Mouse (Mus musculus): Measurements from ENCODE around the gene Mapkap1. TPM values are rescaled to one million over a fixed set of nuclear protein-coding genes. Genes with fewer than 3 reads are reported as not detected.

The Mapkap1 gene
- polyA plus RNA-seq, 1 experiment from 2014 or later: 72.9 TPM

DNA sequence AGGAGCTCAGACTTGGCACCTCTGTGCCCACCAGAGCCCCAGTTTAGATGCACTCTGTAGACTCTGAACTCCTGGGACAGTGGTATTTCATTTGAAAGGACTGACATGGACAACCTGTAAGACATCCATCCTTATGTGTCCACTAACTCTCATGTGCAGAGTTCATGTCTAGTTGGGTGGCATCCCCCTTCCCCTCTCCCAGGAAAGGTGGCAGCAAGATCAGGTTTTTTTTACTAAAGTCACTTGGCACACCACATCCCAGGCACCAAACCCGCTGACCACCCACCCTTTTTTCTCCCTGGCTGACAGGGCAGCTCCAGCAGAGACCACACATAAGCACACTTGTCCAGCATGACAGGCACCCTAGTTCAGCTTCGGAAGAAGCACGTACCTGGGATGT lies 196.3 kb downstream of the Mapkap1 start:
- Histone ChIP-seq H3K4me2 (ENCODE audit: low read depth, low read length) (no peak overlapping the region), H3K9me3 (ENCODE audit: control insufficient read depth, low read length) (no peaks in the 10 kb centered on the region)
- WGBS: 87% methylated on average over 3 of the region's 3 CpGs

DNA sequence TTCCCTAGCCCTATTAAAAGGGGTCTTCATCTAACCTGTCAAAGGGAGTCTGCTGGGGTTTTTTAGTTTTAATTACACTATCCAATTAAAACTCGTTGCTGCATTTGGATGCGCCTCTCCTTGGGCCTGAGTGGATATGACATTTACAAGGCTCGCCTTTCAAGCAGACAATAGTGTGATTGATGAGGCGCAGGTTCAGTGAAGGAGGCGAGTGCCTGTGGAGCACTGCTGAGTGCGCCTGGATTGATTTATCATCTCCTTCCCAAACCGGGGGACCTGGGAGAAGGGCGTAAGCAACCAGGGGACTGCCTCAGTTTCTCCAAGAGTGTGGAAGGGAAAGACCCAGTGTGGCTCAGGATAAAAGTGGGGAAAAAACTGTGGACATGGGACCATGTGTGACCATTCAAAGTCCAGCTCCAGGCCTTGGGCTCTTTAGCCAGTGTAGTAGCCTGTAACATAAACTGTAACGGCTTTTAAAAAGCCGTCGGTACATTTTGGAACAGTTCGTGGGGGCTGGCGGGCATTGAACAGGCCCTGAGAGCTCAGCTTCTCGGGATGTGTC lies 197.2 kb downstream of the Mapkap1 start:
- 61% methylated on average over 14 of the region's 14 CpGs for WGBS
- Histone ChIP-seq H3K27ac (ENCODE audit: low read length) (no peak overlapping the region), H3K27me3 (replicated peaks; ENCODE audit: control insufficient read depth, insufficient read depth, low read length) (no peaks in the 10 kb centered on the region), H3K36me3 (ENCODE audit: control insufficient read depth, insufficient read depth, low read length) (no peaks in the 10 kb centered on the region), H3K4me1 (ENCODE audit: control insufficient read depth, insufficient read depth, low read length) (peaks cover 15% of the 10 kb centered on the region; the same call in 1 of the 2 replicates), H3K9ac (ENCODE audit: low read depth, low read length) (no peak overlapping the region), H3K9me3 (ENCODE audit: control insufficient read depth, low read length) (no peaks in the 10 kb centered on the region), H3K4me3 (ENCODE audit: low read length) (no peak overlapping the region), H3K4me2 (ENCODE audit: low read depth, low read length) (no peak overlapping the region)
- no peak for ATAC-seq

More for the DNA sequence above, 196.3 kb downstream of the Mapkap1 start:
- H3K27ac ChIP-seq (ENCODE audit: low read length): no peak overlapping the region
- H3K4me1 ChIP-seq (ENCODE audit: control insufficient read depth, insufficient read depth, low read length): peaks cover 15% of the 10 kb centered on the region; the same call in 1 of the 2 replicates
- H3K4me3 ChIP-seq (ENCODE audit: low read length): no peak overlapping the region
- no peak for ATAC-seq
- no peak overlapping the region for H3K9ac ChIP-seq (ENCODE audit: low read depth, low read length)
- no peaks in the 10 kb centered on the region for H3K36me3 ChIP-seq (ENCODE audit: control insufficient read depth, insufficient read depth, low read length)
- no peaks in the 10 kb centered on the region for H3K27me3 ChIP-seq (replicated peaks; ENCODE audit: control insufficient read depth, insufficient read depth, low read length)

DNA sequence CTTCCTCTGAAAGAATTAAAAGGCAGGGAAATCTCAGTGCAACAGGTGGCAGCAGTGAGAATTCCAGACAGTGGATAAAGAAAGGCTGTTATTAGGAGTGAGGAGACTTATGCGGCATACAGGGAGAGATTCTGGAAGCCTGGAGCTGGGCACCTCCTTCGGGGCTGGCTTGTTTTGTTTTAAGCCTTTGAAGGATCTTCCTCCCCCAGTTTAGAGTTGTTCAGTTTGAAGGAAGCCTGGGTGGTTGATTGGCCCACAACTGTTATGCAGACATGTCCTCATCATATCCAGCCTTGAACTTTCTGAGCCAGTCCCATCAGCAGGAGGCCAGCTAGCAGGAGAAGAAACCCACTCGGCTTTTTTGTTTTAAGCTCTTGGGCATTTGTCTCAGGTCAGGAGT lies 198.5 kb downstream of the Mapkap1 start:
- Histone ChIP-seq H3K4me3 (ENCODE audit: low read length) (no peak overlapping the region), H3K27ac (ENCODE audit: low read length) (no peak overlapping the region), H3K4me1 (ENCODE audit: control insufficient read depth, insufficient read depth, low read length) (peaks cover 15% of the 10 kb centered on the region; the same call in 1 of the 2 replicates), H3K9me3 (ENCODE audit: control insufficient read depth, low read length) (no peaks in the 10 kb centered on the region), H3K9ac (ENCODE audit: low read depth, low read length) (no peak overlapping the region), H3K36me3 (ENCODE audit: control insufficient read depth, insufficient read depth, low read length) (no peaks in the 10 kb centered on the region), H3K4me2 (ENCODE audit: low read depth, low read length) (no peak overlapping the region), H3K27me3 (replicated peaks; ENCODE audit: control insufficient read depth, insufficient read depth, low read length) (no peaks in the 10 kb centered on the region)
- no peak for ATAC-seq
- WGBS: 67% methylated on average over 3 of the region's 3 CpGs

DNA sequence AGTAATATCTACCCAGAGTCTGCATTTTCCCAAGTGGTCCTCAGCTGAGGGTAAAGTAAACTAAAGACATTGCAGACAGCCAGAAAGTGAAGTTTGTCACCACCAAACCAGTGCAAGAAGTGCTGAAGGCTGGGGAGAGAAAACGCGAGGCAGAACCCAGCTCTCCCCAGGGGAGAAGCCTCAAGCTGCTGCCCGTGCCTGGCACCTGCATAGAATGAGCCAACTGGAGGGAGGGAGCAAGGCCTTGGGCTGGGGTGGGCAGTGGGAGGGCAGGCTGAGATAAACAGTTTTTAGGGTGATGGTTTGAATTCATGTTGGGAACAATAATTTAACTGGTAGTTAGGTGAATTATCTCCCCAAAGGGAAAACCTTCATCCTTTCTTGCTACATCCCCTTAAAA lies 202.3 kb downstream of the Mapkap1 start:
- no peak overlapping the region for H3K4me3 ChIP-seq (ENCODE audit: low read length)
- no peak overlapping the region for H3K4me2 ChIP-seq (ENCODE audit: low read depth, low read length)
- WGBS: 56% methylated on average over 3 of the region's 3 CpGs
- no peaks in the 10 kb centered on the region for H3K4me1 ChIP-seq (ENCODE audit: control insufficient read depth, insufficient read depth, low read length)
- no peaks in the 10 kb centered on the region for H3K9me3 ChIP-seq (ENCODE audit: control insufficient read depth, low read length)
- no peak overlapping the region for H3K27ac ChIP-seq (ENCODE audit: low read length)
- no peak overlapping the region for H3K9ac ChIP-seq (ENCODE audit: low read depth, low read length)
- no peaks in the 10 kb centered on the region for H3K27me3 ChIP-seq (replicated peaks; ENCODE audit: control insufficient read depth, insufficient read depth, low read length)
- no peaks in the 10 kb centered on the region for H3K36me3 ChIP-seq (ENCODE audit: control insufficient read depth, insufficient read depth, low read length)
- no peak for ATAC-seq

GRCm38 (mm10) chr2:34609516-34609915 lies 202.9 kb downstream of the Mapkap1 start:
- H3K36me3 ChIP-seq (ENCODE audit: control insufficient read depth, insufficient read depth, low read length): no peaks in the 10 kb centered on the region
- no peaks in the 10 kb centered on the region for H3K9me3 ChIP-seq (ENCODE audit: control insufficient read depth, low read length)
- no peak overlapping the region for H3K27ac ChIP-seq (ENCODE audit: low read length)
- no peak overlapping the region for H3K4me3 ChIP-seq (ENCODE audit: low read length)
- H3K27me3 ChIP-seq (replicated peaks; ENCODE audit: control insufficient read depth, insufficient read depth, low read length): no peaks in the 10 kb centered on the region
- H3K4me2 ChIP-seq (ENCODE audit: low read depth, low read length): no peak overlapping the region
- H3K4me1 ChIP-seq (ENCODE audit: control insufficient read depth, insufficient read depth, low read length): no peaks in the 10 kb centered on the region
- 68% methylated on average over 4 of the region's 4 CpGs for WGBS
- ATAC-seq: no peak
- H3K9ac ChIP-seq (ENCODE audit: low read depth, low read length): no peak overlapping the region

- WGBS: 49% methylated on average over 10 of the region's 10 CpGs
- no peak overlapping the region for H3K4me3 ChIP-seq (ENCODE audit: low read length)
- H3K9ac ChIP-seq (ENCODE audit: low read depth, low read length): no peak overlapping the region
- H3K27me3 ChIP-seq (replicated peaks; ENCODE audit: control insufficient read depth, insufficient read depth, low read length): no peaks in the 10 kb centered on the region
- H3K9me3 ChIP-seq (ENCODE audit: control insufficient read depth, low read length): no peaks in the 10 kb centered on the region
- 0 out of 2 replicates have a peak, but pooled peaks cover 4% of the 10 kb centered on the region for H3K4me1 ChIP-seq (ENCODE audit: control insufficient read depth, insufficient read depth, low read length)
- no peak overlapping the region for H3K27ac ChIP-seq (ENCODE audit: low read length)
- no peak overlapping the region for H3K4me2 ChIP-seq (ENCODE audit: low read depth, low read length)
- ATAC-seq: peak; percentile 50
- H3K36me3 ChIP-seq (ENCODE audit: control insufficient read depth, insufficient read depth, low read length): no peaks in the 10 kb centered on the region
Observed at GRCm38 (mm10) chr2:34620778-34621415, 214.3 kb downstream of the Mapkap1 start.

GRCm38 (mm10) chr2:34621485-34621884 lies 214.9 kb downstream of the Mapkap1 start:
- Histone ChIP-seq H3K4me3 (ENCODE audit: low read length) (no peak overlapping the region), H3K4me2 (ENCODE audit: low read depth, low read length) (no peak overlapping the region), H3K27me3 (replicated peaks; ENCODE audit: control insufficient read depth, insufficient read depth, low read length) (no peaks in the 10 kb centered on the region), H3K9ac (ENCODE audit: low read depth, low read length) (no peak overlapping the region), H3K36me3 (ENCODE audit: control insufficient read depth, insufficient read depth, low read length) (no peaks in the 10 kb centered on the region), H3K9me3 (ENCODE audit: control insufficient read depth, low read length) (no peaks in the 10 kb centered on the region), H3K4me1 (ENCODE audit: control insufficient read depth, insufficient read depth, low read length) (0 out of 2 replicates have a peak, but pooled peaks cover 4% of the 10 kb centered on the region), H3K27ac (ENCODE audit: low read length) (no peak overlapping the region)
- 83% methylated on average over 8 of the region's 8 CpGs for WGBS
- no peak for ATAC-seq

DNA sequence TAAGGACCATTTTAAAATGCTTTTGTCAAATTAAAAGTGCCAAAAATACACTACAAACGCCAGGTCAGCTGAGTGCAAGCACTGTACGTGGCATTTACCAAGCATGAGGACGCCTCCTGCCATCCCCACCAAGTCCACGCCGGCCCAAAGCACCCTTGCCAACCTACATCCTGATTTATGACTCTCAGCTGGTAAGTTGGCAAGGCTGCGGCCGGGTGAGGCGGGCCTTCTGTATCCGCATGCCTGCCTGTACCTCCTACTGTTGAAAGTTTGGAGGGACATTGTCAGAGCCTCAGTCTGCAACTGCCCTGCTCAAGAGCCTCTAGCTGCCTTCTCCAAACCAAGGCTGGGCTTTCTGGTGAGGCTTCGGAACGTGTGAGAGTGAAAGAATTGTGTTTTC lies 215.9 kb downstream of the Mapkap1 start:
- Histone ChIP-seq H3K4me3 (ENCODE audit: low read length) (no peak overlapping the region), H3K36me3 (ENCODE audit: control insufficient read depth, insufficient read depth, low read length) (no peaks in the 10 kb centered on the region), H3K4me1 (ENCODE audit: control insufficient read depth, insufficient read depth, low read length) (peaks cover 12% of the 10 kb centered on the region), H3K9ac (ENCODE audit: low read depth, low read length) (no peak overlapping the region), H3K27me3 (replicated peaks; ENCODE audit: control insufficient read depth, insufficient read depth, low read length) (no peaks in the 10 kb centered on the region), H3K27ac (ENCODE audit: low read length) (no peak overlapping the region), H3K9me3 (ENCODE audit: control insufficient read depth, low read length) (no peaks in the 10 kb centered on the region), H3K4me2 (ENCODE audit: low read depth, low read length) (no peak overlapping the region)
- 81% methylated on average over 11 of the region's 11 CpGs for WGBS
- ATAC-seq: no peak

GRCm38 (mm10) chr2:34623181-34623580 lies 216.6 kb downstream of the Mapkap1 start:
- H3K9ac ChIP-seq (ENCODE audit: low read depth, low read length): no peak overlapping the region
- H3K27ac ChIP-seq (ENCODE audit: low read length): no peak overlapping the region

More at GRCm38 (mm10) chr2:34623181-34623580, 216.6 kb downstream of the Mapkap1 start:
- H3K27me3 ChIP-seq (replicated peaks; ENCODE audit: control insufficient read depth, insufficient read depth, low read length): no peaks in the 10 kb centered on the region
- H3K9me3 ChIP-seq (ENCODE audit: control insufficient read depth, low read length): no peaks in the 10 kb centered on the region
- no peak for ATAC-seq
- H3K36me3 ChIP-seq (ENCODE audit: control insufficient read depth, insufficient read depth, low read length): no peaks in the 10 kb centered on the region
- 95% methylated on average over 8 of the region's 8 CpGs for WGBS
- peaks cover 16% of the 10 kb centered on the region for H3K4me1 ChIP-seq (ENCODE audit: control insufficient read depth, insufficient read depth, low read length)
- H3K4me3 ChIP-seq (ENCODE audit: low read length): no peak overlapping the region
- H3K4me2 ChIP-seq (ENCODE audit: low read depth, low read length): no peak overlapping the region

Data from intestine, embryonic 16.5 days (tissue).